Mouse (Mus musculus): ENCODE data around the gene Grin2c.

The Grin2c gene
- long read RNA-seq, experiment 1, partial matches to known transcripts: 0 of 2 reads
- long read RNA-seq, experiment 1, other reads (novel, unspliced or antisense): 2 of 2 reads
- long read RNA-seq, experiment 2, partial matches to known transcripts: 2 of 5 reads
- long read RNA-seq, experiment 2, other reads (novel, unspliced or antisense): 3 of 5 reads

- intact Hi-C loops (cut with DNase I): no loop called here
These were observed at the start of gene Grin2c for GRCm38 (mm10) chr11:115267061-115267883. Gene Grin2c (minus strand): TSS chr11:115267243.

GRCm38 (mm10) chr11:115314249-115314648 lies 47.2 kb upstream of the Grin2c start:
- intact Hi-C loops (cut with DNase I): no loop called here

- intact Hi-C loops (cut with DNase I): no loop called here
These were observed 41.7 kb upstream of the Grin2c start for GRCm38 (mm10) chr11:115308781-115309180.

- intact Hi-C loops (cut with DNase I): loop anchor here (1.0 kb wide), 1 partner anchor 11 kb away; no protein-coding TSS in a partner anchor
These were observed 39.8 kb upstream of the Grin2c start, which contains the start of gene Otop2 for GRCm38 (mm10) chr11:115306863-115307262. Gene Otop2 (plus strand): TSS chr11:115307163.

GRCm38 (mm10) chr11:115303167-115303566 lies 36.1 kb upstream of the Grin2c start:
- intact Hi-C loops (cut with DNase I): no loop called here

GRCm38 (mm10) chr11:115301351-115301750 lies 34.3 kb upstream of the Grin2c start:
- intact Hi-C loops (cut with DNase I): no loop called here

- intact Hi-C loops (cut with DNase I): no loop called here
These were observed 33.7 kb upstream of the Grin2c start for GRCm38 (mm10) chr11:115300745-115301144.

- intact Hi-C loops (cut with DNase I): no loop called here
These were observed 31.1 kb upstream of the Grin2c start for GRCm38 (mm10) chr11:115298160-115298559.

GRCm38 (mm10) chr11:115297214-115297826 lies 30.3 kb upstream of the Grin2c start, which contains the start of gene Fads6:
Gene Fads6 (minus strand): TSS chr11:115297663.
- intact Hi-C loops (cut with DNase I): no loop called here

- intact Hi-C loops (cut with DNase I): no loop called here
These were observed 29.6 kb upstream of the Grin2c start for GRCm38 (mm10) chr11:115296471-115297210.

GRCm38 (mm10) chr11:115295939-115296338 lies 28.9 kb upstream of the Grin2c start:
- intact Hi-C loops (cut with DNase I): no loop called here

- intact Hi-C loops (cut with DNase I): no loop called here
These were observed 25.8 kb upstream of the Grin2c start for GRCm38 (mm10) chr11:115292631-115293375.

GRCm38 (mm10) chr11:115291503-115291902 lies 24.5 kb upstream of the Grin2c start:
- intact Hi-C loops (cut with DNase I): no loop called here

- intact Hi-C loops (cut with DNase I): no loop called here
These were observed 23.9 kb upstream of the Grin2c start for GRCm38 (mm10) chr11:115290919-115291318.

GRCm38 (mm10) chr11:115290314-115290713 lies 23.3 kb upstream of the Grin2c start:
- intact Hi-C loops (cut with DNase I): no loop called here

- intact Hi-C loops (cut with DNase I): no loop called here
These were observed 22.8 kb upstream of the Grin2c start for GRCm38 (mm10) chr11:115289885-115290284.

GRCm38 (mm10) chr11:115288305-115288704 lies 21.3 kb upstream of the Grin2c start:
- intact Hi-C loops (cut with DNase I): no loop called here

GRCm38 (mm10) chr11:115287386-115287785 lies 20.3 kb upstream of the Grin2c start:
- intact Hi-C loops (cut with DNase I): no loop called here

- intact Hi-C loops (cut with DNase I): no loop called here
These were observed 19.4 kb upstream of the Grin2c start for GRCm38 (mm10) chr11:115286201-115286993.

GRCm38 (mm10) chr11:115285282-115285681 lies 18.2 kb upstream of the Grin2c start:
- intact Hi-C loops (cut with DNase I): no loop called here

Measured in adrenal gland (tissue).